Mouse (Mus musculus) spleen, adult 10 weeks (tissue): Measurements from ENCODE around the gene Cts7. TPM values are rescaled to one million over a fixed set of nuclear protein-coding genes. Genes with fewer than 3 reads are reported as not detected.

Experiments used
- polyA plus RNA-seq: library from polyadenylated mRNA; stranded (reverse); fragments of 350-450 nt; fragmentation: Illumina TruSeq; extraction: RNeasy Lipid Tissue Mini Kit (QIAGEN cat#74804); gene quantifications from one replicate; pipeline ENCODE4 v1.2.3, GENCODE M21; 2015; ENCODE audit warnings: low replicate concordance; ENCODE audit not compliant: insufficient read depth

The Cts7 gene
- polyA plus RNA-seq: not detected

GRCm38 (mm10) chr13:61358097-61358496 is at the start of gene Cts7:
Gene Cts7, minus strand, starts transcription at chr13:61358197.

Other genes starting within 250 kb of the Cts7 start
- not detected for gene Ctsr, start 193.9 kb downstream of the Cts7 start, polyA plus RNA-seq
- not detected for gene Cts6, start 154.8 kb downstream of the Cts7 start, polyA plus RNA-seq
- gene Cts8, start 102.8 kb downstream of the Cts7 start, polyA plus RNA-seq: not detected
- gene Gm49398, start 69.4 kb downstream of the Cts7 start, polyA plus RNA-seq: not detected
- gene Ctsm, start 183.6 kb upstream of the Cts7 start, polyA plus RNA-seq: not detected
- not detected for gene Gm49352, start 210.0 kb upstream of the Cts7 start, polyA plus RNA-seq
- not detected for gene Cts3, start 211.9 kb upstream of the Cts7 start, polyA plus RNA-seq